Mouse (Mus musculus): ENCODE measurements around the gene Cluh. TPM values are rescaled to one million over a fixed set of nuclear protein-coding genes. Genes with fewer than 3 reads are reported as not detected.

The Cluh gene
- polyA plus RNA-seq, 1 experiment = 67.4 TPM

DNA sequence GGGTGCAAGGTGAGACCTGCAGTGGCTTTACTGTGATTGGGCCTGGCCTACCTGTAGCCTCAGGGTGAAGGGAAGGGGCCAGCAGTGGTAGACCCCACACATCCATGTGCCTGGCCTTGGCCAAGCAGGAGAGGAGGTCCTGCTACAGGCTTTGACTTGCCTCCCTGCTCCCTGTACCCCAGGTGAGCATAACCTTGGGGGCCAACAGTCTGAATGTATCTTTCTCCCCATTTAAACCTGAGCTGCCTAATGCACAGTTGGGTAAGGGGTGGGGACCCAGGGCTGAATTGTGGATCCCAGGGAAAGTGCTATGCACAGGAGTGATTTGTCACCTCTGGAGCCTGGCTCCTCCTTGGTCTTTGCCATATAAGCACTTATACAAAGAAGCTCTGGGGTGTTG lies 20.9 kb downstream of the Cluh start:
- no peak for TF ChIP-seq POLR2A (IDR thresholded peaks at IDR 0.05; ENCODE audit: borderline replicate concordance, insufficient read depth, low read length)
- TF ChIP-seq CTCF (IDR thresholded peaks at IDR 0.05; ENCODE audit: borderline replicate concordance, insufficient read depth, low read depth, low read length) = no peak
- Histone ChIP-seq H3K27me3 (ENCODE audit: control insufficient read depth, insufficient read depth, low read length) (no peaks in the 10 kb centered on the region), H3K27ac (ENCODE audit: insufficient read depth, low read length) (no peak overlapping the region), H3K4me1 (ENCODE audit: control insufficient read depth, insufficient read depth, low read length) (no peaks in the 10 kb centered on the region), H3K4me3 (replicated peaks; ENCODE audit: insufficient read depth, low read depth, low read length) (no peak overlapping the region)
- DNase-seq = no peak

- Histone ChIP-seq H3K4me3 (replicated peaks; ENCODE audit: insufficient read depth, low read depth, low read length) (no peak overlapping the region), H3K4me1 (ENCODE audit: control insufficient read depth, insufficient read depth, low read length) (no peaks in the 10 kb centered on the region), H3K27me3 (ENCODE audit: control insufficient read depth, insufficient read depth, low read length) (no peaks in the 10 kb centered on the region), H3K27ac (ENCODE audit: insufficient read depth, low read length) (no peak overlapping the region)
- 70% methylated on average over 1 of the region's 1 CpGs for WGBS
- no peak for TF ChIP-seq POLR2A (IDR thresholded peaks at IDR 0.05; ENCODE audit: borderline replicate concordance, insufficient read depth, low read length)
- no peak for TF ChIP-seq CTCF (IDR thresholded peaks at IDR 0.05; ENCODE audit: borderline replicate concordance, insufficient read depth, low read depth, low read length)
- DNase-seq = no peak
Observed at GRCm38 (mm10) chr11:74671013-74671412, 21.7 kb downstream of the Cluh start.

GRCm38 (mm10) chr11:74671839-74672238 lies 22.5 kb downstream of the Cluh start:
- Histone ChIP-seq H3K4me3 (replicated peaks; ENCODE audit: insufficient read depth, low read depth, low read length) (no peak overlapping the region), H3K27me3 (ENCODE audit: control insufficient read depth, insufficient read depth, low read length) (no peaks in the 10 kb centered on the region), H3K4me1 (ENCODE audit: control insufficient read depth, insufficient read depth, low read length) (no peaks in the 10 kb centered on the region), H3K27ac (ENCODE audit: insufficient read depth, low read length) (no peak overlapping the region)
- DNase-seq = no peak
- 75% methylated on average over 5 of the region's 5 CpGs for WGBS
- TF ChIP-seq POLR2A (IDR thresholded peaks at IDR 0.05; ENCODE audit: borderline replicate concordance, insufficient read depth, low read length) (no peak), CTCF (IDR thresholded peaks at IDR 0.05; ENCODE audit: borderline replicate concordance, insufficient read depth, low read depth, low read length) (no peak)

DNA sequence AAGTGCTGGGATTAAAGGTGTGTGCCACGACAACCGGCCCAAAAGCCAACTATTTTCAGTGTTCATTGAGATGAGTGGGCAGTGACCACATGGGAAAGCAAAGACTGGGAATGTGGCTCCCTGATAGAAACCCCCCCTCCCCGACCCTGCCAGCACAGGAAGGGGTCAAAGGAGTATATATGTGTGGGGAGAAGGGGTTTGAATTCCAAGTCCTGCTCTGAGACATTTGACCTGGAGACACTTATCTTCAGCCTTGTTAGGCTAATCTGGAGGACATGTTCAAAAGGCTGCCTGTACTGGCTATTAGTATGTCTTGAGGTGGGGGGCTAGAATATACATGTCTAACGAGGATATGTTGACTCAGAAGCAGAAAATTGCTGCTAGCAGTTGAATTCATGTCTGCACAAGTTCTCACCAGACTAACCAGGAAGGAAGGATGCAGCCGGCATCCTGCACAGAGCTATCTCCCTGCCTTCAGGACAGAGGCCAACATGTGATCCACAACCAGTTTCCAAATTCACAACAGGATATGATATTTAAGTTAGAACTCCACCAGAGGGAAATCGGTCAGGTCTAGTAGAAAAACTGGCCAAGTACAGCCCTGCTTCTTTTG lies 23.7 kb downstream of the Cluh start:
- DNase-seq = no peak
- Histone ChIP-seq H3K4me3 (replicated peaks; ENCODE audit: insufficient read depth, low read depth, low read length) (no peak overlapping the region), H3K27me3 (ENCODE audit: control insufficient read depth, insufficient read depth, low read length) (no peaks in the 10 kb centered on the region), H3K4me1 (ENCODE audit: control insufficient read depth, insufficient read depth, low read length) (no peaks in the 10 kb centered on the region), H3K27ac (ENCODE audit: insufficient read depth, low read length) (no peak overlapping the region)
- no peak for TF ChIP-seq CTCF (IDR thresholded peaks at IDR 0.05; ENCODE audit: borderline replicate concordance, insufficient read depth, low read depth, low read length)
- no peak for TF ChIP-seq POLR2A (IDR thresholded peaks at IDR 0.05; ENCODE audit: borderline replicate concordance, insufficient read depth, low read length)
- WGBS = 72% methylated on average over 6 of the region's 6 CpGs

- Histone ChIP-seq H3K27me3 (ENCODE audit: control insufficient read depth, insufficient read depth, low read length) (no peaks in the 10 kb centered on the region), H3K4me1 (ENCODE audit: control insufficient read depth, insufficient read depth, low read length) (no peaks in the 10 kb centered on the region), H3K4me3 (replicated peaks; ENCODE audit: insufficient read depth, low read depth, low read length) (no peak overlapping the region), H3K27ac (ENCODE audit: insufficient read depth, low read length) (no peak overlapping the region)
- DNase-seq = no peak
- 86% methylated on average over 1 of the region's 1 CpGs for WGBS
- no peak for TF ChIP-seq POLR2A (IDR thresholded peaks at IDR 0.05; ENCODE audit: borderline replicate concordance, insufficient read depth, low read length)
- TF ChIP-seq CTCF (IDR thresholded peaks at IDR 0.05; ENCODE audit: borderline replicate concordance, insufficient read depth, low read depth, low read length) = no peak
Observed at GRCm38 (mm10) chr11:74673561-74673960, 24.3 kb downstream of the Cluh start.

- no peak for DNase-seq
- Histone ChIP-seq H3K27me3 (ENCODE audit: control insufficient read depth, insufficient read depth, low read length) (no peaks in the 10 kb centered on the region), H3K4me1 (ENCODE audit: control insufficient read depth, insufficient read depth, low read length) (no peaks in the 10 kb centered on the region), H3K4me3 (replicated peaks; ENCODE audit: insufficient read depth, low read depth, low read length) (no peak overlapping the region), H3K27ac (ENCODE audit: insufficient read depth, low read length) (no peak overlapping the region)
- WGBS = 95% methylated on average over 8 of the region's 8 CpGs
- TF ChIP-seq POLR2A (IDR thresholded peaks at IDR 0.05; ENCODE audit: borderline replicate concordance, insufficient read depth, low read length) (no peak), CTCF (IDR thresholded peaks at IDR 0.05; ENCODE audit: borderline replicate concordance, insufficient read depth, low read depth, low read length) (no peak)
Observed at GRCm38 (mm10) chr11:74674713-74675112, 25.4 kb downstream of the Cluh start.

- no peak for DNase-seq
Observed at GRCm38 (mm10) chr11:74675156-74675555, 25.9 kb downstream of the Cluh start.

DNA sequence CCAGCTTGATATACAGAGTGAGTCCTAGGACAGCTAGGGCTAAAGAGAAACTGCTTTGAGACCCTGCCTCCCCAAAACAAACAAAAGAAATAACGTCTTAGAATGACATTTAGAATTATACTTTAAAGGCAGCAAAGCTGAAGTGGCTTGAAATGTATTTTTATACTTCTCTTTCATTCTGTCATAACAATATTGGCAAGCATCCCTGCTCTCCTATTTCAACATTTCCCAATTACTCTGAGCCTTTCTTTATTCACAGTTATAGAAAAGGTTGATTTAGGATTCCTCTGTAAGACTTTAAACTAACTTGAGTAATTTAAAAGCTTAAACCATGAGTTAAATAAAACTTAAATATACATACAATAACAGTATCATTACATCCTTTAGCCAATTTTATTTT lies 42.9 kb downstream of the Cluh start:
- DNase-seq = no peak
- no peak overlapping the region for H3K27ac ChIP-seq (ENCODE audit: insufficient read depth, low read length)
- WGBS = 85% methylated on average over 1 of the region's 1 CpGs

More at GRCm38 (mm10) chr11:74675156-74675555, 25.9 kb downstream of the Cluh start:
- H3K4me1 ChIP-seq (ENCODE audit: control insufficient read depth, insufficient read depth, low read length) = no peaks in the 10 kb centered on the region
- 65% methylated on average over 4 of the region's 4 CpGs for WGBS
- no peaks in the 10 kb centered on the region for H3K27me3 ChIP-seq (ENCODE audit: control insufficient read depth, insufficient read depth, low read length)
- H3K27ac ChIP-seq (ENCODE audit: insufficient read depth, low read length) = no peak overlapping the region
- H3K4me3 ChIP-seq (replicated peaks; ENCODE audit: insufficient read depth, low read depth, low read length) = no peak overlapping the region
- TF ChIP-seq CTCF (IDR thresholded peaks at IDR 0.05; ENCODE audit: borderline replicate concordance, insufficient read depth, low read depth, low read length) (no peak), POLR2A (IDR thresholded peaks at IDR 0.05; ENCODE audit: borderline replicate concordance, insufficient read depth, low read length) (no peak)

More for the DNA sequence above, 42.9 kb downstream of the Cluh start:
- no peaks in the 10 kb centered on the region for H3K4me1 ChIP-seq (ENCODE audit: control insufficient read depth, insufficient read depth, low read length)
- no peaks in the 10 kb centered on the region for H3K27me3 ChIP-seq (ENCODE audit: control insufficient read depth, insufficient read depth, low read length)
- TF ChIP-seq POLR2A (IDR thresholded peaks at IDR 0.05; ENCODE audit: borderline replicate concordance, insufficient read depth, low read length) (no peak), CTCF (IDR thresholded peaks at IDR 0.05; ENCODE audit: borderline replicate concordance, insufficient read depth, low read depth, low read length) (no peak)
- no peak overlapping the region for H3K4me3 ChIP-seq (replicated peaks; ENCODE audit: insufficient read depth, low read depth, low read length)
